ENCODE assay signal across 11 mouse cellular contexts in genomic region chr10:44325551-44326500, GRCm38 (mm10). TPM values are rescaled to one million over a fixed set of nuclear protein-coding genes. Genes with fewer than 3 reads are reported as not detected.
DNase-seq lines count a peak whose midpoint lies in the region; ATAC-seq and TF ChIP-seq lines count a peak whose summit lies in the region.
"Had no signal": no experiment of that assay in that cellular context is flagged by ENCODE, and none has a peak within 500 bp of the region (broad histone marks: within the 10 kb centered on the region; RNA-seq: fewer than 3 reads in every experiment).

No protein-coding gene starts in this region.

- in situ Hi-C loops in Patski (cut with MboI; ENCODE audit: low pct_unique_long_range_greater_than_20kb) = loop anchor here (10.0 to 25.0 kb wide), 2 partner anchors 436 to 719 kb away; no protein-coding TSS in a partner anchor

- TF ChIP-seq CTCF in liver, adult 2 months (IDR thresholded peaks at IDR 0.05; ENCODE audit: low read depth, low read length) = no peak
- no peak for TF ChIP-seq CTCF in Patski (IDR thresholded peaks at IDR 0.05)

- no peaks in the 10 kb centered on the region for H3K27me3 ChIP-seq in liver, adult 2 months (ENCODE audit: control insufficient read depth, insufficient read depth, low read length)
- H3K27me3 ChIP-seq in liver, embryonic 12.5 days (replicated peaks) = no peaks in the 10 kb centered on the region
- H3K27me3 ChIP-seq in Patski = no peaks in the 10 kb centered on the region
- H3K27me3 ChIP-seq in midbrain, embryonic 13.5 days = no peaks in the 10 kb centered on the region
- no peaks in the 10 kb centered on the region for H3K27me3 ChIP-seq in forebrain, embryonic 13.5 days
- H3K27me3 ChIP-seq: lung, embryonic 15.5 days had no signal

- DNase-seq in liver, adult 2 months (ENCODE audit: extremely low read depth, low read depth, low spot score) = peak; percentile 39
- no peak for DNase-seq in Patski (ENCODE audit: low read depth, low spot score)
- DNase-seq in fibroblast of lung, adult 2 months (ENCODE audit: low read depth) = peak; percentile 41
- no peak for DNase-seq in left cerebral cortex, adult 9 months (ENCODE audit: low spot score in 2 of 2)
- no peak for DNase-seq in adrenal gland, postnatal 25 days
- DNase-seq: cerebellum, adult 11-12 months had no signal

- H3K9me3 ChIP-seq in liver, embryonic 12.5 days (replicated peaks) = no peaks in the 10 kb centered on the region
- H3K9me3 ChIP-seq in midbrain, embryonic 13.5 days = no peaks in the 10 kb centered on the region
- no peaks in the 10 kb centered on the region for H3K9me3 ChIP-seq in forebrain, embryonic 13.5 days (replicated peaks)
- H3K9me3 ChIP-seq: heart, embryonic 10.5 days; lung, embryonic 15.5 days had no signal

- 60% methylated on average over 13 of the region's 13 CpGs for WGBS in liver, adult 2 months
- 67% methylated on average over 13 of the region's 13 CpGs for WGBS in liver, embryonic 12.5 days (ENCODE audit: insufficient replicate concordance)
- WGBS in midbrain, embryonic 13.5 days = 73% methylated on average over 13 of the region's 13 CpGs
- 76% methylated on average over 13 of the region's 13 CpGs for WGBS in forebrain, embryonic 13.5 days

- H3K36me3 ChIP-seq in liver, adult 2 months (ENCODE audit: control insufficient read depth, insufficient read depth, low read length) = peaks cover 19% of the 10 kb centered on the region; the same call in 1 of the 2 replicates
- 0 out of 2 replicates have a peak, but pooled peaks cover 11% of the 10 kb centered on the region for H3K36me3 ChIP-seq in liver, embryonic 12.5 days
- peaks cover 7% of the 10 kb centered on the region; the same call in 1 of the 2 replicates for H3K36me3 ChIP-seq in midbrain, embryonic 13.5 days
- H3K36me3 ChIP-seq in forebrain, embryonic 13.5 days (ENCODE audit: poor library complexity, severe bottlenecking) = no peaks in the 10 kb centered on the region

- H3K4me1 ChIP-seq in liver, adult 2 months (ENCODE audit: control insufficient read depth, insufficient read depth, low read length) = no peaks in the 10 kb centered on the region
- peaks cover 19% of the 10 kb centered on the region for H3K4me1 ChIP-seq in liver, embryonic 12.5 days
- H3K4me1 ChIP-seq in midbrain, embryonic 13.5 days (replicated peaks) = peaks cover 6% of the 10 kb centered on the region
- no peaks in the 10 kb centered on the region for H3K4me1 ChIP-seq in forebrain, embryonic 13.5 days
- H3K4me1 ChIP-seq: lung, embryonic 15.5 days had no signal

- no peak overlapping the region for H3K4me3 ChIP-seq in liver, adult 2 months (ENCODE audit: insufficient read depth, low read depth, low read length)
- no peak overlapping the region for H3K4me3 ChIP-seq in liver, embryonic 12.5 days
- H3K4me3 ChIP-seq in midbrain, embryonic 13.5 days (replicated peaks) = no peak overlapping the region
- no peak overlapping the region for H3K4me3 ChIP-seq in forebrain, embryonic 13.5 days
- H3K4me3 ChIP-seq: heart, embryonic 10.5 days; lung, embryonic 15.5 days had no signal

- no peak for ATAC-seq in liver, embryonic 12.5 days
- peak; percentile 91 for ATAC-seq in Patski
- 0 out of 2 replicates have a peak, but pooled peaks have one; percentile 53 for ATAC-seq in midbrain, embryonic 13.5 days
- no peak for ATAC-seq in forebrain, embryonic 13.5 days

- TF ChIP-seq POLR2A in liver, adult 2 months (IDR thresholded peaks at IDR 0.05; ENCODE audit: extremely low read depth, insufficient read depth, low read length) = no peak

- POLR2A ChIA-PET in Patski (lab: Charles Lee) = no interaction called here

- H3K27ac ChIP-seq in liver, adult 2 months (replicated peaks; ENCODE audit: insufficient read depth, low read depth, low read length) = no peak overlapping the region
- no peak overlapping the region for H3K27ac ChIP-seq in liver, embryonic 12.5 days
- no peak overlapping the region for H3K27ac ChIP-seq in midbrain, embryonic 13.5 days
- no peak overlapping the region for H3K27ac ChIP-seq in forebrain, embryonic 13.5 days
- H3K27ac ChIP-seq: heart, embryonic 10.5 days; lung, embryonic 15.5 days had no signal

- CTCF ChIA-PET in Patski (lab: Charles Lee) = interaction anchor here (0.8 to 2.0 kb wide), 3 partner anchors 16 to 129 kb away, joined by 3 to 6 read pairs (median 3); no protein-coding TSS in a partner anchor

- no peaks in the 10 kb centered on the region; the same call in 1 of the 2 replicates for H3K79me2 ChIP-seq in liver, adult 2 months (ENCODE audit: control insufficient read depth, insufficient read depth, low read length)

- no peak overlapping the region for H3K9ac ChIP-seq in liver, adult 2 months (ENCODE audit: low read depth, low read length)
- no peak overlapping the region for H3K9ac ChIP-seq in liver, embryonic 12.5 days
- H3K9ac ChIP-seq in midbrain, embryonic 13.5 days (replicated peaks) = no peak overlapping the region
- H3K9ac ChIP-seq in forebrain, embryonic 13.5 days = no peak overlapping the region
- H3K9ac ChIP-seq: lung, embryonic 15.5 days had no signal

- no peak overlapping the region for H3K4me2 ChIP-seq in liver, embryonic 12.5 days
- no peak overlapping the region for H3K4me2 ChIP-seq in midbrain, embryonic 13.5 days (replicated peaks)
- no peak overlapping the region for H3K4me2 ChIP-seq in forebrain, embryonic 13.5 days
- H3K4me2 ChIP-seq: lung, embryonic 15.5 days had no signal

RNA-seq across cellular contexts. Expression of gene Atg5, which starts 57.7 kb away (rescaled TPM):
- 49.1 and 61.8 TPM in 2 replicates for total RNA-seq in liver, adult 2 months (2014; rRNA removed)
- polyA plus RNA-seq in liver, adult 2 months (2012; rRNA removed) = 16.7 and 17.4 TPM in 2 replicates
- polyA plus RNA-seq in liver, embryonic 12.5 days (2016; fragmentation: Nextera tagmentation; extraction: Ambion mirVana) = 22.2 and 26.9 TPM in 2 replicates
- polyA plus RNA-seq in Patski (2021) = 24.5 TPM
- polyA plus RNA-seq in midbrain, embryonic 13.5 days (2015; fragmentation: Nextera tagmentation; extraction: Ambion mirVana) = 51.9 and 53.5 TPM in 2 replicates
- polyA plus RNA-seq in forebrain, embryonic 13.5 days (2015; fragmentation: Nextera tagmentation; extraction: Ambion mirVana) = 50.6 and 51.9 TPM in 2 replicates
- 44.7 TPM in 2 replicates for total RNA-seq in adrenal gland, postnatal 25 days (2021)

Comparison
In these comparisons a context has a peak if more than half of its experiments do, and no peak if none do; other contexts are left out.
1. DNase-seq: peak in liver, adult 2 months (single experiment) and fibroblast of lung, adult 2 months (single experiment); none in Patski (single experiment), left cerebral cortex, adult 9 months (0 of 2) and adrenal gland, postnatal 25 days (single experiment).
2. ATAC-seq: peak in Patski (single experiment) and midbrain, embryonic 13.5 days (single experiment); none in liver, embryonic 12.5 days (single experiment) and forebrain, embryonic 13.5 days (single experiment).